Mouse (Mus musculus): ENCODE results near the gene Sall4. TPM values are rescaled to one million over a fixed set of nuclear protein-coding genes. Genes with fewer than 3 reads are reported as not detected.

The Sall4 gene
- total RNA-seq, 1 experiment from 2014 or later = not detected

DNA sequence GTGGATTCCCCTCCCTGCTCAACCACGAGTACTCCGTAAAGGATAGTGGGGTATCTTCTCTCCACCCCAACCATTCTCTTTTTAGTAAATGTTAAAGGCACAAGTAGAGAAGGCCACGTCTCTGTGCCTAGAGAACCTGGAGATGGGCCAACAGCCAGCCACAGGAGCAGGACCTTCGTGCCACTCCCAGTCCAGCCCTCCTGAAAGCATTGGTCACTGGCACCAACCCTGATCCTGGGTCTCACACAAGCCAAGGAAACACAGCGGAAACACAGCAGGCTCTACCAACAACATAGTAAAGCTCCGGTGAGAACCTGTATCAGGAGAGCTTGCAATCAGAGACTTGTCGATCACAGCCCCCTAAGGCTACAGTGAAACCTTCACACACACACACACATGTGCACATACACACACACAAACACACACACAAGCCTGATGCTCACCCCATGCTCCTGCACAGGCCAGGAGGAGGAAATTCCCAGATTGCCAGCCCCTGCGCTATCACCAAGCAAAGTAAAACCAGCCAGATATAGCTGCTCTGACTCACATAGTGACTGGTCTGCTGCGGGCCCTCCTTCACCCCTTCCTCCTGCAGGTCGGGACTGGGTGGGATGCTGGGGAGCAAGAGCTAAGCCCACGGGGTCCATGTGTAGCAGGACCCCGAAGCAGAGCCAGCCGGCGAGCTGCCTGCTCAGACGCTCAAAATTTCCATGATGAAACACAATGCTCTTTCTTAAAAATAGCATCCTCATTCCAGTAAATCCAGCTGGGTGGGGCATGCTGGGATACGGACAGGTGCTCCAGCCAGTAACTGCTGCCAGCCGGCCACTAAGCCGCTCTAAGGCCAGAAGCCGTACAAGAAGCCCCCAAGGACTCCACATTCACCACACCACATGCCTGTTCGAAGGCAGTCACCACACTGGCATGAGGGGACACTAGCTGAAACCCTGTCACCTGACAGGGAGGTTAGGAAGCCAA, 55.3 kb downstream of the Sall4 start:
- ATAC-seq (replicated peaks; ENCODE audit: insufficient number of reproducible peaks, low FRiP score, low TSS enrichment, poor library complexity, severe bottlenecking) = no peak

DNA sequence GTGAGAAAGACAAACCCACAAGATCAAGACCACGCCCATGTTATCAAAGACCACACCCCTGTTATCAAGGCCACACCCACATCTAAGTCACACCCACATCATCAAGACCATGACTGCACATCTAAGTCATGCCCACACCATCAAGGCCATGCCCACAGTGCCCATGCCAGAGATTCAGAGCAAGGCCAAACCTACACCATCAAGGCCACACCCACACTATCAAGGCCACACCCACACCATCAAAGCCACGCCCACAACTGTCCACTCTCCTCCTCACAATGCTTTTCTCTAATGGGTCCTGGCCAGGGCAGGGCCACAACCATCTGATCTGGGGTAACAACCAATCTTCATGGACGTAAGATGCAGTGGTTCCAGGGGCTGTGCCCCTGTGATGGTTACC, 56.8 kb downstream of the Sall4 start:
- no peak for ATAC-seq (replicated peaks; ENCODE audit: insufficient number of reproducible peaks, low FRiP score, low TSS enrichment, poor library complexity, severe bottlenecking)

DNA sequence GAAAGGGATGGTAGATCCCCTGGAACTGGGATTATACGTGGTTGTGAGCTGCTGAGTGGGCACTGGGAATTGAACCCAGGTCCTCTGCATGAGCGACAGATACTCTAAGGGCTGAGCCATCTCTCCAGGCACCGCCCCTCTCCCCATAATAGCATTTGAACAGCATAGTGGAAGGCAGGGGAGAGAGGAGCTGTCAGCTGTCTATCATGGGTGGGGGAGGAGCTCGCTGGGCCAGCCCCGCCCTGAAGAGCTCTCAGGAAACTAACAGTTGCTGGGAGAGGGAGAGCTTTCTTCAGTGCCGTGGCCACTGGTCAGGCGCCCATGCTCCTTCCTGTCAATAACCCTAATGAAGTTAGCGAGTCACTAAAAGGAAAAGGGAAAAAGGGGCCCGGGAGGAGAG, 60.0 kb downstream of the Sall4 start:
- ATAC-seq (replicated peaks; ENCODE audit: insufficient number of reproducible peaks, low FRiP score, low TSS enrichment, poor library complexity, severe bottlenecking) = no peak

DNA sequence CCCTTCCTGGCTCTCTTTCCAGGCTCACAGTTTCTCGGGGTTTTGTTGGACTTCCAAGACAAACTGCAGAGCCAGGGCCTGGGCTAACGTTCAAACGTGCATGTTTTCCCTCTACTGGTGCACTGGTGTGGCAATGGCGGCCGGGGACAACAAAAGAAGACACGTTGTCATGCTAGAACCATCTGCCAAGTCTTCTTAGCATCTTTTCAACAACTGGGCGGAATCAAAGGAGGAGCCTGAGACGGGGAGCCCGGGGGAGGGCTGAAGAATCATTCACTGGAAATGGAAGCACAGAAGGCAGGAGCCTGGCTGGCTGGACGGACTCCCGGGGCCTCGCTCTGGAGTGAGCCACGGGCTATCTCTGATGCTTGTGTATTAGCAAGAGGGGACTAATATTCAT, 65.5 kb downstream of the Sall4 start:
- ATAC-seq (replicated peaks; ENCODE audit: insufficient number of reproducible peaks, low FRiP score, low TSS enrichment, poor library complexity, severe bottlenecking) = no peak

Other genes starting within 250 kb of the Sall4 start
- gene Nfatc2, start 166.3 kb downstream of the Sall4 start, total RNA-seq (2017) = 3.8 to 13.0 TPM (median 6.1 TPM) in 3 replicates
- 0.32 to 1.3 TPM (median 0.38 TPM) in 3 replicates for gene Atp9a, start 25.5 kb downstream of the Sall4 start, total RNA-seq (2017)
- gene Zfp64, start 187.6 kb upstream of the Sall4 start, total RNA-seq (2017) = 6.8 to 13.0 TPM (median 7.8 TPM) in 3 replicates

Data from monocyte, adult 5-6 weeks (primary cell).